Mouse (Mus musculus): Measurements from ENCODE around the gene Plxdc1.
A peak's percentile ranks its signal among the peaks of the same experiment; 100 is the strongest.

Gene Plxdc1

GRCm38 (mm10) chr11:97915471-97915870, 70.8 kb downstream of the Plxdc1 start:
- DNase-seq (ENCODE audit: low spot score in 2 of 2) = no peak

GRCm38 (mm10) chr11:97913111-97913510, 73.1 kb downstream of the Plxdc1 start:
- no peak for DNase-seq (ENCODE audit: low spot score in 2 of 2)

- DNase-seq (ENCODE audit: low spot score in 2 of 2) = no peak
Measured at GRCm38 (mm10) chr11:97908634-97909348, 77.5 kb downstream of the Plxdc1 start.

GRCm38 (mm10) chr11:97907935-97908334, 78.3 kb downstream of the Plxdc1 start:
- DNase-seq (ENCODE audit: low spot score in 2 of 2) = no peak

GRCm38 (mm10) chr11:97906905-97907304, 79.3 kb downstream of the Plxdc1 start:
- no peak for DNase-seq (ENCODE audit: low spot score in 2 of 2)

- DNase-seq (ENCODE audit: low spot score in 2 of 2) = no peak
Measured at GRCm38 (mm10) chr11:97905941-97906340, 80.3 kb downstream of the Plxdc1 start.

GRCm38 (mm10) chr11:97905540-97905939, 80.7 kb downstream of the Plxdc1 start:
- no peak for DNase-seq (ENCODE audit: low spot score in 2 of 2)

GRCm38 (mm10) chr11:97904801-97905200, 81.4 kb downstream of the Plxdc1 start:
- DNase-seq (ENCODE audit: low spot score in 2 of 2) = no peak

GRCm38 (mm10) chr11:97901806-97902205, 84.4 kb downstream of the Plxdc1 start:
- DNase-seq (ENCODE audit: low spot score in 2 of 2) = no peak

- peak; percentile 69 to 87 for DNase-seq (ENCODE audit: low spot score in 2 of 2)
Measured at GRCm38 (mm10) chr11:97899822-97900221, 86.4 kb downstream of the Plxdc1 start.

- no peak for DNase-seq (ENCODE audit: low spot score in 2 of 2)
Measured at GRCm38 (mm10) chr11:97897568-97898185, 88.6 kb downstream of the Plxdc1 start.

GRCm38 (mm10) chr11:97896655-97897054, 89.6 kb downstream of the Plxdc1 start:
- DNase-seq (ENCODE audit: low spot score in 2 of 2) = no peak

GRCm38 (mm10) chr11:97891821-97892220, 94.4 kb downstream of the Plxdc1 start:
- no peak for DNase-seq (ENCODE audit: low spot score in 2 of 2)

- no peak for DNase-seq (ENCODE audit: low spot score in 2 of 2)
Measured at GRCm38 (mm10) chr11:97885296-97885915, 100.8 kb downstream of the Plxdc1 start.

GRCm38 (mm10) chr11:97884601-97885185, 101.6 kb downstream of the Plxdc1 start:
- DNase-seq (ENCODE audit: low spot score in 2 of 2) = no peak

- DNase-seq (ENCODE audit: low spot score in 2 of 2) = peak; percentile 95 to 96
Measured at GRCm38 (mm10) chr11:97883918-97884600, 102.2 kb downstream of the Plxdc1 start, which contains the start of gene Fbxo47. Gene Fbxo47 (minus strand): TSS chr11:97884154.

- DNase-seq (ENCODE audit: low spot score in 2 of 2) = peak; percentile 50 to 66
Measured at GRCm38 (mm10) chr11:97883542-97883917, 102.7 kb downstream of the Plxdc1 start.

- DNase-seq (ENCODE audit: low spot score in 2 of 2) = no peak
Measured at GRCm38 (mm10) chr11:97880362-97880761, 105.9 kb downstream of the Plxdc1 start.

- no peak for DNase-seq (ENCODE audit: low spot score in 2 of 2)
Measured at GRCm38 (mm10) chr11:97877341-97877740, 108.9 kb downstream of the Plxdc1 start.

GRCm38 (mm10) chr11:97874396-97874795, 111.8 kb downstream of the Plxdc1 start:
- DNase-seq (ENCODE audit: low spot score in 2 of 2) = no peak

All from urinary bladder, postnatal 4 days (tissue).